Mouse (Mus musculus) ES-CJ7 (cell line): ENCODE results near the gene Hsf5.
A peak's percentile ranks its signal among the peaks of the same experiment; 100 is the strongest.

ENCODE experiments used
- DNase-seq: peaks from one replicate; pipeline ENCODE4 v3.0.0; 2011; ENCODE audit warnings: low read depth, low spot score

Hsf5 gene

GRCm38 (mm10) chr11:87639206-87639605, 22.2 kb downstream of the Hsf5 start:
- DNase-seq, result peak; percentile 66

GRCm38 (mm10) chr11:87642865-87643264, 25.9 kb downstream of the Hsf5 start:
- DNase-seq, result no peak

GRCm38 (mm10) chr11:87654693-87655092, 37.7 kb downstream of the Hsf5 start:
- no peak for DNase-seq

- no peak for DNase-seq
These were observed 42.3 kb downstream of the Hsf5 start for GRCm38 (mm10) chr11:87659216-87659615.

GRCm38 (mm10) chr11:87662407-87662806, 45.4 kb downstream of the Hsf5 start, which contains the start of gene Rnf43:
Rnf43 (plus strand) TSS chr11:87662722.
- DNase-seq, result peak; percentile 93

- no peak for DNase-seq
These were observed 45.9 kb downstream of the Hsf5 start for GRCm38 (mm10) chr11:87662822-87663221.

GRCm38 (mm10) chr11:87663948-87664347, 47.0 kb downstream of the Hsf5 start:
- DNase-seq, result no peak

- DNase-seq, result no peak
These were observed 47.6 kb downstream of the Hsf5 start for GRCm38 (mm10) chr11:87664521-87664920.

- no peak for DNase-seq
These were observed 48.3 kb downstream of the Hsf5 start for GRCm38 (mm10) chr11:87665224-87665623.

GRCm38 (mm10) chr11:87665658-87666057, 48.7 kb downstream of the Hsf5 start:
- no peak for DNase-seq

GRCm38 (mm10) chr11:87666256-87667035, 49.5 kb downstream of the Hsf5 start:
- DNase-seq, result no peak

- DNase-seq, result no peak
These were observed 50.4 kb downstream of the Hsf5 start for GRCm38 (mm10) chr11:87667107-87668090.

- no peak for DNase-seq
These were observed 56.3 kb downstream of the Hsf5 start for GRCm38 (mm10) chr11:87673282-87673681.

GRCm38 (mm10) chr11:87675606-87676005, 58.6 kb downstream of the Hsf5 start:
- no peak for DNase-seq

GRCm38 (mm10) chr11:87677756-87678155, 60.8 kb downstream of the Hsf5 start:
- DNase-seq, result peak; percentile 59

GRCm38 (mm10) chr11:87678545-87678944, 61.6 kb downstream of the Hsf5 start:
- no peak for DNase-seq

- no peak for DNase-seq
These were observed 62.0 kb downstream of the Hsf5 start for GRCm38 (mm10) chr11:87678976-87679375.

GRCm38 (mm10) chr11:87680786-87681185, 63.8 kb downstream of the Hsf5 start:
- DNase-seq, result no peak

- no peak for DNase-seq
These were observed 65.1 kb downstream of the Hsf5 start for GRCm38 (mm10) chr11:87682096-87682495.

- no peak for DNase-seq
These were observed 66.0 kb downstream of the Hsf5 start for GRCm38 (mm10) chr11:87682838-87683571.

- DNase-seq, result peak; percentile 15
These were observed 69.4 kb downstream of the Hsf5 start for GRCm38 (mm10) chr11:87686407-87686806.
